Comparison of ENCODE assay signal across 27 mouse cellular contexts in genomic region chr1:173981038-173981437, GRCm38 (mm10). TPM values are rescaled to one million over a fixed set of nuclear protein-coding genes. Genes with fewer than 3 reads are reported as not detected.
A peak's percentile ranks its signal among the peaks of the same experiment; 100 is the strongest.
DNase-seq lines count a peak whose midpoint lies in the region; ATAC-seq and TF ChIP-seq lines count a peak whose summit lies in the region.
"Not testable (repeated sequence)": the region's sequence is repeated elsewhere in the genome, so short reads cannot be mapped to it uniquely, and the experiment has no call there.
"Had no signal": no experiment of that assay in that cellular context is flagged by ENCODE, and none has a peak within 500 bp of the region (broad histone marks: within the 10 kb centered on the region; RNA-seq: fewer than 3 reads in every experiment).

No protein-coding gene starts in this region.

- not testable (repeated sequence) for H3K4me3 ChIP-seq in embryonic facial prominence, embryonic 11.5 days (ENCODE audit: low read depth, low read length); heart, embryonic 11.5 days (ENCODE audit: low read depth, low read length); heart, postnatal 0 days (ENCODE audit: low read depth, low read length); midbrain, embryonic 12.5 days

- ATAC-seq in embryonic facial prominence, embryonic 11.5 days (replicated peaks; ENCODE audit: insufficient number of reproducible peaks, low FRiP score, low TSS enrichment, low read depth), result 0 out of 2 replicates have a peak, but pooled peaks have one; percentile 14
- 0 out of 2 replicates have a peak, but pooled peaks have one; percentile 67 for ATAC-seq in heart, embryonic 11.5 days (replicated peaks; ENCODE audit: insufficient number of reproducible peaks, low FRiP score, low TSS enrichment)
- ATAC-seq in heart, postnatal 0 days (ENCODE audit: insufficient read depth, low read depth), result not testable (repeated sequence)
- ATAC-seq in midbrain, embryonic 12.5 days (ENCODE audit: low FRiP score, low read depth), result 0 out of 2 replicates have a peak, but pooled peaks have one; percentile 28

- DNase-seq in ZHBTc4 (ENCODE audit: low read depth, low spot score), result peak; percentile 62
- not testable (repeated sequence) for DNase-seq in embryonic facial prominence, embryonic 11.5 days (ENCODE audit: low spot score)
- peak; percentile 10 for DNase-seq in heart, postnatal 0 days (ENCODE audit: low spot score)
- peak; percentile 11 for DNase-seq in retina, postnatal 1 day

- H3K4me2 ChIP-seq in embryonic facial prominence, embryonic 11.5 days (ENCODE audit: low read depth, low read length); heart, embryonic 11.5 days; heart, postnatal 0 days (ENCODE audit: low read depth, low read length); midbrain, embryonic 12.5 days (replicated peaks): not testable (repeated sequence)

- not testable (repeated sequence) for TF ChIP-seq CTCF in heart, postnatal 0 days (IDR thresholded peaks at IDR 0.05; ENCODE audit: low read depth)

- not testable (repeated sequence) for H3K27ac ChIP-seq in embryonic facial prominence, embryonic 11.5 days (replicated peaks; ENCODE audit: low read depth, low read length); heart, embryonic 11.5 days (ENCODE audit: low read depth, low read length); heart, postnatal 0 days (ENCODE audit: low read depth); midbrain, embryonic 12.5 days (replicated peaks)

- not testable (repeated sequence) for TF ChIP-seq EP300 in heart, postnatal 0 days (IDR thresholded peaks at IDR 0.05; ENCODE audit: low read depth)

- H3K36me3 ChIP-seq in embryonic facial prominence, embryonic 11.5 days (replicated peaks; ENCODE audit: control insufficient read depth, insufficient read depth, low read depth, low read length); heart, embryonic 11.5 days (ENCODE audit: control insufficient read depth, insufficient read depth, low read length); heart, postnatal 0 days (replicated peaks; ENCODE audit: control insufficient read depth, insufficient read depth, low read length); midbrain, embryonic 12.5 days: not testable (repeated sequence)

- H3K27me3 ChIP-seq in embryonic facial prominence, embryonic 11.5 days (ENCODE audit: control insufficient read depth, insufficient read depth, low read length); heart, embryonic 11.5 days (ENCODE audit: control insufficient read depth, insufficient read depth, low read length); heart, postnatal 0 days (ENCODE audit: control insufficient read depth, insufficient read depth, low read length); midbrain, embryonic 12.5 days: not testable (repeated sequence)

- H3K9me3 ChIP-seq in embryonic facial prominence, embryonic 11.5 days (replicated peaks; ENCODE audit: control insufficient read depth, low read length); heart, embryonic 11.5 days (replicated peaks; ENCODE audit: control insufficient read depth, low read length); heart, postnatal 0 days (replicated peaks; ENCODE audit: control insufficient read depth, low read length); midbrain, embryonic 12.5 days: not testable (repeated sequence)

- WGBS in embryonic facial prominence, embryonic 11.5 days, result 61% methylated on average over 3 of the region's 3 CpGs
- 4% methylated on average over 3 of the region's 3 CpGs for WGBS in heart, embryonic 11.5 days (ENCODE audit: insufficient replicate concordance)
- 8% methylated on average over 3 of the region's 3 CpGs for WGBS in heart, postnatal 0 days
- 71% methylated on average over 3 of the region's 3 CpGs for WGBS in midbrain, embryonic 12.5 days

- not testable (repeated sequence) for H3K9ac ChIP-seq in embryonic facial prominence, embryonic 11.5 days (replicated peaks; ENCODE audit: low read length); heart, embryonic 11.5 days (ENCODE audit: low read depth, low read length); heart, postnatal 0 days (replicated peaks; ENCODE audit: low read depth, low read length); midbrain, embryonic 12.5 days (replicated peaks)

- not testable (repeated sequence) for H3K4me1 ChIP-seq in embryonic facial prominence, embryonic 11.5 days (ENCODE audit: control insufficient read depth, insufficient read depth, low read length); heart, embryonic 11.5 days (ENCODE audit: control insufficient read depth, insufficient read depth, low read length); heart, postnatal 0 days (ENCODE audit: control insufficient read depth, insufficient read depth); midbrain, embryonic 12.5 days

RNA-seq across cellular contexts. Expression of gene Ifi202b, which starts 1.5 kb away (rescaled TPM):
- polyA plus RNA-seq in embryonic facial prominence, embryonic 11.5 days (2014; fragmentation: Nextera tagmentation; extraction: Ambion mirVana), result 0.20 and 0.36 TPM in 2 replicates
- not detected in 2 replicates for polyA plus RNA-seq in heart, embryonic 11.5 days (2014; fragmentation: Nextera tagmentation; extraction: Ambion mirVana)
- not detected in 2 replicates for total RNA-seq in heart, postnatal 0 days (2014; rRNA removed; ENCODE audit: low replicate concordance)
- polyA plus RNA-seq in heart, postnatal 0 days (2015; fragmentation: Nextera tagmentation; extraction: Ambion mirVana), result not detected in 2 replicates
- not detected in 2 replicates for polyA plus RNA-seq in midbrain, embryonic 12.5 days (2016; fragmentation: Nextera tagmentation; extraction: Ambion mirVana)
- total RNA-seq: adrenal gland, adult 8-10 months; adrenal gland, postnatal 25 days; gastrocnemius, adult 8-10 months; gastrocnemius, postnatal 25 days; heart, adult 18-20 months; heart, postnatal 25 days; hematopoietic stem cell, adult 5-6 weeks had no signal
- polyA plus RNA-seq: CD4-positive, CD25-positive, alpha-beta regulatory T cell, adult 4 months; cortical plate, adult 2 months; erythroblast, embryonic 14.5 days; forebrain, embryonic 12.5 days; forebrain, embryonic 15.5 days; heart, embryonic 16.5 days; hindbrain, embryonic 12.5 days; hindbrain, embryonic 15.5 days; intestine, embryonic 14.5 days; intestine, postnatal 0 days had no signal

RNA-seq across cellular contexts. Expression of gene Ifi203, which starts 38.6 kb away (rescaled TPM):
- polyA plus RNA-seq in embryonic facial prominence, embryonic 11.5 days (2014; fragmentation: Nextera tagmentation; extraction: Ambion mirVana), result 0.17 and 0.38 TPM in 2 replicates
- polyA plus RNA-seq in heart, embryonic 11.5 days (2014; fragmentation: Nextera tagmentation; extraction: Ambion mirVana), result 0.31 TPM in 1 of 2 replicates, not detected in the other
- total RNA-seq in heart, postnatal 0 days (2014; rRNA removed; ENCODE audit: low replicate concordance), result 2.2 and 6.3 TPM in 2 replicates
- 4.5 and 4.7 TPM in 2 replicates for polyA plus RNA-seq in heart, postnatal 0 days (2015; fragmentation: Nextera tagmentation; extraction: Ambion mirVana)
- polyA plus RNA-seq in midbrain, embryonic 12.5 days (2016; fragmentation: Nextera tagmentation; extraction: Ambion mirVana), result 0.19 and 0.41 TPM in 2 replicates
- polyA plus RNA-seq: erythroblast, embryonic 14.5 days had no signal

RNA-seq across cellular contexts. Expression of gene Mndal, which starts 38.7 kb away (rescaled TPM):
- 0.49 and 0.75 TPM in 2 replicates for polyA plus RNA-seq in embryonic facial prominence, embryonic 11.5 days (2014; fragmentation: Nextera tagmentation; extraction: Ambion mirVana)
- 2.7 and 3.7 TPM in 2 replicates for polyA plus RNA-seq in heart, embryonic 11.5 days (2014; fragmentation: Nextera tagmentation; extraction: Ambion mirVana)
- 0.15 and 0.65 TPM in 2 replicates for total RNA-seq in heart, postnatal 0 days (2014; rRNA removed; ENCODE audit: low replicate concordance)
- 7.7 and 8.1 TPM in 2 replicates for polyA plus RNA-seq in heart, postnatal 0 days (2015; fragmentation: Nextera tagmentation; extraction: Ambion mirVana)
- 0.23 and 0.84 TPM in 2 replicates for polyA plus RNA-seq in midbrain, embryonic 12.5 days (2016; fragmentation: Nextera tagmentation; extraction: Ambion mirVana)
- polyA plus RNA-seq: erythroblast, embryonic 14.5 days had no signal

RNA-seq across cellular contexts. Expression of gene Ifi205, which starts 50.6 kb away (rescaled TPM):
- polyA plus RNA-seq in embryonic facial prominence, embryonic 11.5 days (2014; fragmentation: Nextera tagmentation; extraction: Ambion mirVana), result not detected in 2 replicates
- 2.4 and 3.1 TPM in 2 replicates for polyA plus RNA-seq in heart, embryonic 11.5 days (2014; fragmentation: Nextera tagmentation; extraction: Ambion mirVana)
- 0.12 TPM in 1 of 2 replicates, not detected in the other for total RNA-seq in heart, postnatal 0 days (2014; rRNA removed; ENCODE audit: low replicate concordance)
- polyA plus RNA-seq in heart, postnatal 0 days (2015; fragmentation: Nextera tagmentation; extraction: Ambion mirVana), result 0.54 and 0.56 TPM in 2 replicates
- polyA plus RNA-seq in midbrain, embryonic 12.5 days (2016; fragmentation: Nextera tagmentation; extraction: Ambion mirVana), result 0.10 and 0.21 TPM in 2 replicates
- total RNA-seq: ES-E14 had no signal
- polyA plus RNA-seq: brain, embryonic 14.5 days; C2C12; embryonic facial prominence, embryonic 12.5 days; erythroblast, embryonic 14.5 days; forebrain, embryonic 12.5 days; forebrain, embryonic 15.5 days; hindbrain, embryonic 12.5 days; hindbrain, embryonic 15.5 days had no signal

RNA-seq across cellular contexts. Expression of gene Olfr433, which starts 59.5 kb away (rescaled TPM):
- not detected in 2 replicates for polyA plus RNA-seq in embryonic facial prominence, embryonic 11.5 days (2014; fragmentation: Nextera tagmentation; extraction: Ambion mirVana)
- polyA plus RNA-seq in heart, embryonic 11.5 days (2014; fragmentation: Nextera tagmentation; extraction: Ambion mirVana), result 0.08 TPM in 1 of 2 replicates, not detected in the other
- total RNA-seq in heart, postnatal 0 days (2014; rRNA removed; ENCODE audit: low replicate concordance), result not detected in 2 replicates
- polyA plus RNA-seq in heart, postnatal 0 days (2015; fragmentation: Nextera tagmentation; extraction: Ambion mirVana), result not detected in 2 replicates
- not detected in 2 replicates for polyA plus RNA-seq in midbrain, embryonic 12.5 days (2016; fragmentation: Nextera tagmentation; extraction: Ambion mirVana)
- total RNA-seq: adrenal gland, adult 8-10 months; adrenal gland, postnatal 25 days; ES-E14; gastrocnemius, adult 8-10 months; gastrocnemius, postnatal 25 days; heart, adult 18-20 months; heart, postnatal 25 days; hematopoietic stem cell, adult 5-6 weeks had no signal
- polyA plus RNA-seq: C2C12; CD4-positive, CD25-positive, alpha-beta regulatory T cell, adult 4 months; cortical plate, adult 2 months; erythroblast, embryonic 14.5 days; forebrain, embryonic 15.5 days; heart, embryonic 16.5 days; hindbrain, embryonic 12.5 days; hindbrain, embryonic 15.5 days; intestine, postnatal 0 days had no signal
